Mouse (Mus musculus) G1E (cell line): ENCODE data around the gene D8Ertd738e. TPM values are rescaled to one million over a fixed set of nuclear protein-coding genes. Genes with fewer than 3 reads are reported as not detected.
"Not testable (repeated sequence)": the region's sequence is repeated elsewhere in the genome, so short reads cannot be mapped to it uniquely, and the experiment has no call there.

Experiments
- ATAC-seq: 2 replicates; pipeline ENCODE4 v1.8.0; 2016; ENCODE audit warnings: mild to moderate bottlenecking; ENCODE audit not compliant: insufficient number of reproducible peaks, poor library complexity, low FRiP score, severe bottlenecking; ENCODE audit errors: extremely low read depth
- DNase-seq: peaks from one replicate; pipeline ENCODE4 v3.0.0; 2012; ENCODE audit warnings: low spot score
- H3K27me3 ChIP-seq: 2 replicates; pipeline ENCODE4 v1.6.1; 2012; ENCODE audit warnings: mild to moderate bottlenecking, low read length, inconsistent platforms; ENCODE audit not compliant: insufficient read depth
- H3K36me3 ChIP-seq: replicated peaks from 2 replicates; pipeline ENCODE3; 2012; ENCODE audit warnings: mild to moderate bottlenecking, inconsistent platforms
- H3K4me1 ChIP-seq: 2 replicates; pipeline ENCODE4 v1.6.1; 2012; ENCODE audit warnings: low read depth, low read length, inconsistent platforms, mixed read lengths; ENCODE audit not compliant: insufficient read depth
- H3K4me3 ChIP-seq: 2 replicates; pipeline ENCODE4 v1.5.1; 2012; ENCODE audit warnings: low read depth, mild to moderate bottlenecking, inconsistent platforms, low read length, moderate library complexity, mixed read lengths
- H3K9me3 ChIP-seq: replicated peaks from 2 replicates; pipeline ENCODE4 v1.6.1; 2012; ENCODE audit warnings: inconsistent platforms
- CTCF ChIP-seq: IDR thresholded peaks from 2 replicates; pipeline ENCODE4 v1.5.1; 2012; ENCODE audit warnings: low read depth, low read length, inconsistent platforms, mixed read lengths
- GATA1 ChIP-seq: IDR thresholded peaks from 2 replicates; pipeline ENCODE4 v1.6.1; 2012; ENCODE audit warnings: borderline replicate concordance, low read length, inconsistent platforms, mixed read lengths
- GATA2 ChIP-seq: IDR thresholded peaks from 2 replicates; pipeline ENCODE4 v1.6.1; 2012; ENCODE audit warnings: low read depth, low read length, inconsistent platforms, borderline replicate concordance
- POLR2AphosphoS5 ChIP-seq: IDR thresholded peaks from 2 replicates; pipeline ENCODE4 v1.6.1; 2012; ENCODE audit warnings: low read depth, low read length, inconsistent platforms; ENCODE audit not compliant: insufficient replicate concordance
- TAL1 ChIP-seq: conservative IDR thresholded peaks from 2 replicates; pipeline ENCODE4 v1.6.1; 2012; ENCODE audit warnings: low read depth, low read length, inconsistent platforms, mixed read lengths
- polyA plus RNA-seq: library from polyadenylated mRNA; stranded (reverse); fragments of >175 nt; gene quantifications from 2 replicates; pipeline ENCODE4 v1.2.3, GENCODE M21; 2012
- total RNA-seq, 2 experiments: library from RNA; stranded (forward) in 1 of 2; stranded (reverse) in 1 of 2; fragments of 200-1000 nt in 1 of 2; fragments of >200 nt in 1 of 2; fragmentation: Nextera tagmentation in 1 of 2; gene quantifications; 2 replicates each; pipeline ENCODE4 v1.2.3; 2014 to 2017

Gene D8Ertd738e
- total RNA-seq (2014; fragmentation: Nextera tagmentation), result 106 and 132 TPM in 2 replicates
- 197 and 232 TPM in 2 replicates for total RNA-seq (2017)
- polyA plus RNA-seq, result 257 and 291 TPM in 2 replicates

- DNase-seq (peak; percentile 80), ATAC-seq (peak; percentile 92)
- Histone ChIP-seq H3K4me1 (peaks cover 48% of the 10 kb centered on the region), H3K27me3 (no peaks in the 10 kb centered on the region), H3K9me3 (no peaks in the 10 kb centered on the region), H3K4me3 (peak within 1 kb of the TSS; percentile 82), H3K36me3 (peaks cover 81% of the 10 kb centered on the region)
- TF ChIP-seq POLR2AphosphoS5 (no peak; the same call in 1 of the 2 replicates), TAL1 (no peak), GATA1 (no peak), GATA2 (no peak), CTCF (no peak)
These were observed at the start of gene D8Ertd738e for GRCm38 (mm10) chr8:84249257-84250170. Gene D8Ertd738e (minus strand): TSS chr8:84249719.

- no peak overlapping the region for H3K4me3 ChIP-seq
- DNase-seq (no peak), ATAC-seq (no peak)
- H3K27me3 ChIP-seq, result peaks cover 50% of the 10 kb centered on the region
- no peaks in the 10 kb centered on the region for H3K9me3 ChIP-seq
- H3K36me3 ChIP-seq, result no peaks in the 10 kb centered on the region
- H3K4me1 ChIP-seq, result no peaks in the 10 kb centered on the region
- no peak for TF ChIP-seq GATA1
- no peak for TF ChIP-seq GATA2
- no peak for TF ChIP-seq TAL1
- no peak for TF ChIP-seq POLR2AphosphoS5
- no peak for TF ChIP-seq CTCF
These were observed 47.7 kb upstream of the D8Ertd738e start for GRCm38 (mm10) chr8:84297029-84297785.

- no peak for ATAC-seq
- TF ChIP-seq GATA1 (no peak), CTCF (peak; percentile 74)
- no peaks in the 10 kb centered on the region for H3K36me3 ChIP-seq
- H3K27me3 ChIP-seq, result peaks cover 17% of the 10 kb centered on the region
- DNase-seq, result peak; percentile 19
- H3K9me3 ChIP-seq, result no peaks in the 10 kb centered on the region
- peaks cover 4% of the 10 kb centered on the region; the same call in 1 of the 2 replicates for H3K4me1 ChIP-seq
- no peak overlapping the region for H3K4me3 ChIP-seq
These were observed 42.2 kb upstream of the D8Ertd738e start for GRCm38 (mm10) chr8:84291688-84292087.

- H3K4me1 ChIP-seq, result peaks cover 4% of the 10 kb centered on the region; the same call in 1 of the 2 replicates
- ATAC-seq, result no peak
- DNase-seq, result no peak
- peaks cover 13% of the 10 kb centered on the region for H3K27me3 ChIP-seq
- no peak overlapping the region for H3K4me3 ChIP-seq
- TF ChIP-seq CTCF (no peak), POLR2AphosphoS5 (no peak), TAL1 (no peak), GATA2 (no peak), GATA1 (no peak)
- H3K9me3 ChIP-seq, result no peaks in the 10 kb centered on the region
- no peaks in the 10 kb centered on the region for H3K36me3 ChIP-seq
These were observed 41.6 kb upstream of the D8Ertd738e start for GRCm38 (mm10) chr8:84291086-84291485.

GRCm38 (mm10) chr8:84288892-84289291, 39.4 kb upstream of the D8Ertd738e start:
- TF ChIP-seq GATA1 (no peak), POLR2AphosphoS5 (no peak), GATA2 (no peak), CTCF (no peak), TAL1 (no peak)
- peaks cover 11% of the 10 kb centered on the region for H3K4me1 ChIP-seq
- H3K36me3 ChIP-seq, result no peaks in the 10 kb centered on the region
- no peaks in the 10 kb centered on the region for H3K9me3 ChIP-seq
- ATAC-seq, result no peak
- no peak overlapping the region for H3K4me3 ChIP-seq
- DNase-seq, result no peak
- peaks cover 10% of the 10 kb centered on the region for H3K27me3 ChIP-seq

GRCm38 (mm10) chr8:84285665-84286064, 36.1 kb upstream of the D8Ertd738e start:
- H3K9me3 ChIP-seq, H3K4me1 ChIP-seq, ATAC-seq, DNase-seq, H3K36me3 ChIP-seq, H3K4me3 ChIP-seq, H3K27me3 ChIP-seq: not testable (repeated sequence)
